Mouse (Mus musculus) kidney, postnatal 25 days (tissue): ENCODE results near the gene Rpl6.
"Not testable (repeated sequence)": the region's sequence is repeated elsewhere in the genome, so short reads cannot be mapped to it uniquely, and the experiment has no call there.

Source experiments
- DNase-seq, 2 experiments: peaks; one replicate each; pipeline ENCODE4 v3.0.0; 2021; ENCODE audit warnings: mixed read lengths in 2 of 2

Rpl6 gene

DNA sequence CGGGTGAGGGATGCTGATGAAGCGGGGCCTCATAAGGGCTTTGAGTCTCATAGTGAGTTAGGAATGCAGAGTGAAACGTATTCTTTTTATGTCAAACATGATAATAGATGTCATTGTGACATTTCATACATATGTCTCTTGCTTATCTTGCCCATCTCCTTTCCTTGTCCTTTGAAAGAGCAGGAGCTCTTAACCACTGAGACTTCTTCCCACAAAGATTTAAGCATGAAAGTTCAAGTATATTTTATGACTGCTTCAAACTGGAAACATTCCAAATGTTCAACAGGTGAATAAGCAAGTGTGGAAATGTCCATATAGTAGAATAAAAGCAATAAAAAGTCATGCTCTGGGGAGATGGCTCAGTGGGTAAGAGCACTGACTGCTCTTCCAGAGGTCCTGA, 22.1 kb downstream of the Rpl6 start:
- DNase-seq: no peak

DNA sequence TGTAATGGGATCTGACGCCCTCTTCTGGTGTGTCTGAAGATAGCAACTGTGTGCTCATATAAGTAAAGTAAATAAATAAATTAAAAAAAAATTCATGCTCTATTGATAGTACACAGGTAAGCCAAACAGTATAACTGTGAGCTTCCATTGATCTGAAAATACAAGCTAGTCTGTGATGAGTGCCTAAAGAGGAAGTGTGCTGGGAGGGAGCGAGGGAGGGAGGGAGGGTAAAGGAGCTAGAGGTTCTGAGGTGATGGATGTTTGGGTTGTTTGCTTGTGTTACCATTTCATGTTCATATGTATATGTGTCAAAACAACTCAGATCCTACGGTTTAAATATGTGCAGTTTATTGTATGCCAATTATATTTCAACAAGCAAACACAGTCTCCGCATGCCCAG, 22.6 kb downstream of the Rpl6 start:
- DNase-seq: no peak

DNA sequence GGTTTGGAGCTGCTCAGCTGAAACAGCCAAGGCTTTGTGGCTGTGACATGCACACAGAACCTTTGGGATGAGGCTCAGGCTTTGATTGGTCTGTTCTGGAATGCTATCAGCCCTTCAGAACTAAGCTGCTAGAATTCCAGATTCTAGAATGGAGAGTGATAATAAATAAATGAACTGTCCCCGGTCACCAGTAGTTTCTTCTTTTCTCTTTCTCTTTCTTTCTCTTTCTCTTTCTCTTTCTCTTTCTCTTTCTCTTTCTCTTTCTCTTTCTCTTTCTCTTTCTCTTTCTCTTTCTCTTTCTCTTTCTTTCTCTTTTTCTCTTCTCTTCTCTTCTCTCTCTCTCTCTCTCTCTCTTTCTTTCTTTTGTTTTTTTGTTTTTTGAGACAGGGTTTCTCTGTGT, 23.0 kb downstream of the Rpl6 start:
- DNase-seq: not testable (repeated sequence)

DNA sequence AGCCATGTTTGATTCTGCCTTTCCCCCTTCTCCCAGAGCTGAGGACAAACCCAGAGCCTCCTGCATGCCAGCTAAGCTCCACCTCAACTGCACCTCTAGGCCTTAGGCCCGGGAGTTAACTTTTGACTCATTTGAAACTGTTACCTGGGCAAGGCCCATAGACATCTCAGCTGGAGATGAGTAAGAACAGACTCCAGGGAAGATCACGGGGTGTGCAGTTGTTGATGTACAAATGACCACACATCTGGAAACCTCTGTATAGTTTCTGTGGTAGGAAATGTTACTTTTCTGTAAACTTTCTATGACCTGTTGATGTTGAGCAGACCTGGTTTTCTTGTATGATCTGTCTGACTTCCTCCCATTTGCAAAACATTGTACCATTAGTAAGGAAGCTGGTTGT, 24.9 kb downstream of the Rpl6 start:
- no peak for DNase-seq

DNA sequence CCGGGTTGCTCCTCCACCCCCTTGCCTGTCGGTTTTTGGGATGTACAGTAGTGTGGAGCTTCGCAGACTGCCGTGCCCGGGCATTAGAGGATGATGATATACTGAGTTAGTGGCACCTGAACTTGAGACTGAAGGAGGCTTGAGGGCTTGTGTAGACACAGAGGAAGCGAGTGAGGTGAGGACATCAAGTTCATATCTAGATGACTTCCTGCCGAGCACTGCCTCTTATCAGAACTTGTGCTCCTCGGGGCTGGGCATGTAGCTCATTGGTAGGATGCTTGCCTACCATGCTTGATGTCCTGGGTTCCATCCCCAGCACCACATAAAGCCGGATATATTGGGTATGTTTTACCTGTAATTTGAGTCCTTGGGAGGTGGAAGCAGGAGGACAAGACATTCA, 26.5 kb downstream of the Rpl6 start:
- no peak for DNase-seq

DNA sequence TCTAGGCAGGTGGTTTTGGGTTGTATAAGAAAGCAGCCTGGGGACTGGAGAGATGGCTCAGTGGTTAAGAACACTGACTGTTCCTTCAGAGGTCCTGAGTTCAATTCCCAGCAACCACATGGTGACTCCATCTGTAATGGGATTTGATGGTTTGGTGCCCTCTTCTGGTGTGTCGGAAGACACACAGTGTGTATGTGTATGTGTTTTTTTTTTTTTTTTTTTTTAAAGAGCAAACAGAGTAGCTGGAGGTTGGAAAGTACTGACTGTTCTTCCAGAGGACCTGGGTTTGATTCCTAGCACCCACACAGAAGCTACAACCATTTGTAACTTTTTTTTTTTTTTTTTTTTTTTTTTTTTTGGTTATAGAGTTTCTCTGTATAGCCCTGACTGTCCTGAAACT, 28.5 kb downstream of the Rpl6 start:
- DNase-seq: no peak

DNA sequence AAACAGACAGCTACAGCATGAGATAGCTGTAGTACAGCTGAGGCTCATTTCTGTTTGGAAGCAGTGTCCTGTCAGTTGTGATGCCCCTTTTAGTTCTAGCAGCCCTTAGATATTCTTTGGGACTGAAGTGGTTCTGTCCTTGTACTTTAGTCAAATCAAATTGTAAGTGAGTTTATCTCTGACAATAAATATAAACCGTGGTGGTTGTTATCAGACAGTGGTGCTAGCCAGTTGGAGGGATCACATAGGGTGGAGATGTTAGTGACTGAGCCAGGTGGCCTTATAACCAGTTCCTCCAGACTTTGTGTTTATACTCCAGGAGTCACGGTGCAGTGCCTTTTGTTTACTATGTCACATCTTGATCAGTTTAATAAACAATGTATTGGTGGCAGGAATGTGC, 29.4 kb downstream of the Rpl6 start:
- no peak for DNase-seq

DNA sequence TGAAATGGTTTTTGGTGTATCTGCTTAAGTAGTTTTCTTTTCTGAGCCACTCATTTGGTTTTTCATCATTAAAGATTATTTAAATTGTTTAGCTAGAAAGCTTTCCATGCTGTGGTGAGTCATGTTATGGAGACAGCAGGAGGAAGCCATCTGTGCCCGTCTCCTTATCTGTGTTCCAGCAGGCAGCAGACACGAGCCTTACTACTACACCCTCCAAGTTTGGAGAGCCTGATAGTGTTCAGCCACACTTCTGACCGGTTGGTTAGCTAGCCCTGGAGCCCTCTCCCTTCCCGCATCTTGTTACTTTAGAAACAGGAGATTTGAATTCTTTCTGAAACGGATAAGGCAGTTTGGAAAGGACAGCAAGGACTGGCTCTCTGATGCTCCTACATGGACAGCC, 31.9 kb downstream of the Rpl6 start:
- DNase-seq: no peak

DNA sequence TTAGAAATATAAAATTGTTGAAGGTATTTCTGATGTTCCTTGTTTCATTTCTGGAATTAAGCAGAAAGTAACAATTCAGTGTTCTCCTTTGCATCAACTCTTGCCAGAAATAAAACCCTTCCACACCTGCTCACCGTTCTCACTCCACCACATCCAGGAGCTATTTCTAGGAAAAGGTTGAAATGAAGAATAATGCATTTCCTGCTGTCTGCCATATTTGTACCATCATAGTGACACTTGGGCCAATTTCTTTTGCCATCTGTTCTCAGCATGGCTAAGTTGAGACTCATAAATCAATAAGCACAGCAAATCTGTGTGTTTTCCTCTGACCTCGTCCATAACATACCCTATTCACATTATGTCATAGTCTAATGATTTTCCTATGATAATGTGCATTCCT, 33.9 kb downstream of the Rpl6 start:
- DNase-seq: no peak

GRCm38 (mm10) chr5:121239846-121240245, 35.6 kb downstream of the Rpl6 start:
- no peak for DNase-seq

DNA sequence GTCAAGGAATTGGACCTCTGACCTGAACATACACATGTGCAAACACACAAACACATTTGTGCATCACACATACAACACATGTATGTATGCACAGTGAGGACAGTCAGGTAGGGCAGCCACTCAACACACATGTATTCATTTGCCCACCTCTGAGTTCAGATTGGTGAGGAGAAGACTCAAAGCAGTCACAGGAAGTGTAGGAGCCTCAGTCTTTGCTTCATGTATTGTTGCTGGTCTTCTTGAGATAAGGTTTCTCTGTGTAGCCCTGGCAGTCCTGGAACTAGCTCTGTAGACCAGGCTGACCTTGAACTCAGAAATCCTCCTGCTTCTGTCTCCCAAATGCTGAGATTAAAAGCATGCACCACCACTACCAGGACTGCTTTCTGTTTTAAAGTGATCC, 36.9 kb downstream of the Rpl6 start:
- no peak for DNase-seq

DNA sequence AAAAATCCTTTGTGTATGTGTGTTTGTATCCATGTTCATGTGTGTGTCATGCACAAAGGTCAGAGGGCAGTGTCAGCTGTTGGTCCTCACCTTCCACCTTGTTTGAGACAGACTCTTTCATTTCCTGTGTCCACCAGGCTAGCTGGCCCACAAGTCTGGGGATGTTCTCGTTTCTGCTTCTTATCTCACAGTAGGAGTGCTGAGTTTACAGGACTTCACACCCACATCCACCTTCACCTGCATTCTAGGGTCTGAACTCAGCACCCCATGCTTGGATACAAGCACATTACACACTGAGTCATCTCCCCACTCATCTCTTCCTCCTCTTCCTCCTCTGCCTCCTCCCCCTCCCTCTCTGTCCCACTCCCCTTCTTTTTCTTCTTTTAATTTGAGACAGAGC, 38.0 kb downstream of the Rpl6 start:
- no peak for DNase-seq

DNA sequence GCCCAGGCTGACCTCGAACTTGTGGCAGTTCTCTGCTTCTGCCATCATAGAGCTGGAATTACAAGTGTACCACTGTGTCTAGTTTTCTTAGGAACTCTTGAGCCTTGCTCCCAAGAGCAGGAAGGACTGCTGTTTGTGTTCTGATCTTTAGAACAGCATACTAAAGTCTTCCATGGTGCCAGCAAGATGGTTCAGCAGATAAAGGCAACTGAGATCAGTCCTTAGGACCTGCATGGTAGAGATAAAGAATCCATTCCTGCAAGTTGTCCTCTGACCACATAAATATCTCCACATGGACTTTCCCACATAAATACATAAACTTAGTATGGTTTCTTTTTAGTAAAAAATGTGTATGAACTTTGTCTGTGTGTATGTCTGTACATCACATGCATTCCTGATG, 38.4 kb downstream of the Rpl6 start:
- DNase-seq: no peak

GRCm38 (mm10) chr5:121243676-121244364, 39.5 kb downstream of the Rpl6 start:
- DNase-seq: no peak

- no peak for DNase-seq
These were observed 40.1 kb downstream of the Rpl6 start for GRCm38 (mm10) chr5:121244365-121244731.

- no peak for DNase-seq
These were observed 40.9 kb downstream of the Rpl6 start for GRCm38 (mm10) chr5:121245201-121245600.

- DNase-seq: no peak
These were observed 44.6 kb downstream of the Rpl6 start for GRCm38 (mm10) chr5:121248766-121249394.

DNA sequence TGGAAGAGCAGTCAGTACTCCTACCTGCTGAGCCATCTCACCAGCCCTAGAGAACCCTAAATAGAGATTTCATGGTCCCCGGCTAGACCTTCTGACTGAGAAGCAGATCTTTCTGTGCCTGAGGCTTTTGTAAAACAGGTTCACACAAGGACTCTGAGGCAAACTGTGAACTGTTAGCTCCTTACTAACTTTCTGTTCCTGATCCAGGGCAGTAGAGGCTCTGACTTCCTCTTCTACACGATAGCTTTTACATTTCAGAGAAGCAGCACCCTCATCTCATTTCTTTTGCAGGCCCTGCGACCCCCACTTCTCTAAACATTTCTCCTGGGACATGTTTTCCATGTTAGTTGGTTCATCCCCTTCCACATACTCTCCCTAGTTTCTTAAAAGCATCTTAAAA, 45.4 kb downstream of the Rpl6 start:
- no peak for DNase-seq

- peak; percentile 27 to 59 for DNase-seq
These were observed 47.5 kb downstream of the Rpl6 start for GRCm38 (mm10) chr5:121251813-121252212.

GRCm38 (mm10) chr5:121253816-121254497, 49.7 kb downstream of the Rpl6 start:
- no peak for DNase-seq

- no peak for DNase-seq
These were observed 50.7 kb downstream of the Rpl6 start for GRCm38 (mm10) chr5:121254977-121255376.
